Mouse (Mus musculus): Measurements from ENCODE around the gene Cnot1.
A peak's percentile ranks its signal among the peaks of the same experiment; 100 is the strongest.
"Not testable (repeated sequence)": the region's sequence is repeated elsewhere in the genome, so short reads cannot be mapped to it uniquely, and the experiment has no call there.

Cnot1 gene

DNA sequence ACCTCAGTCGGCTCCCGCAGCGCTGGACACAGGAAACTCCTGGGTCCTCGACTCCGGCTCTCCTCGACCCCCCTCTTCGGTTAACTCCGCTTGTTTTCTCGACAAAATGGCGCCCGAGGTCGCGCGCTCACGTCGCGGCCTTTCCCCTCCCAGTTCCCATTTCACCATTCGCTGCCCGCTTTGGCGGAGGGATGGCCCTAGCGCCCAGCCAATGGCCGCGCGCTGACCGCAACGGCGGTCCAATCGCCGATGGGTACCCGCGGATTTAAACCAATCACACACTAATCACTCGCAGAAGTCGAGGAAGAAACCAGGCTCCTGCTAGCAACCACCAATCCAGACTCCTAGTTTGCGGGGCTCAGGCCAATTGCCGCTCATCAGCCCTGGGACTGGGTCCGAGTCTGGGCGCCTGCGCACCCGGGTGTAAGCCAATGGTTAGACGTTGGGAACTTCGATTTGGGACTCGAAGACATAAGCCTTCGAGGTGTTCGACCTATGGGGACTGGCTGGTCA lies at the start of gene Cnot1:
Gene Cnot1, minus strand, starts transcription at position 134 of the 513 bp plus-strand sequence.
- DNase-seq: peak; percentile 100

GRCm38 (mm10) chr8:95854174-95854573 lies 46.9 kb upstream of the Cnot1 start:
- DNase-seq: no peak

- peak; percentile 99 for DNase-seq
These were observed 46.0 kb upstream of the Cnot1 start, which contains the start of gene Slc38a7 for GRCm38 (mm10) chr8:95853102-95853843. TSS of gene Slc38a7 (minus strand) at chr8:95853539.

DNA sequence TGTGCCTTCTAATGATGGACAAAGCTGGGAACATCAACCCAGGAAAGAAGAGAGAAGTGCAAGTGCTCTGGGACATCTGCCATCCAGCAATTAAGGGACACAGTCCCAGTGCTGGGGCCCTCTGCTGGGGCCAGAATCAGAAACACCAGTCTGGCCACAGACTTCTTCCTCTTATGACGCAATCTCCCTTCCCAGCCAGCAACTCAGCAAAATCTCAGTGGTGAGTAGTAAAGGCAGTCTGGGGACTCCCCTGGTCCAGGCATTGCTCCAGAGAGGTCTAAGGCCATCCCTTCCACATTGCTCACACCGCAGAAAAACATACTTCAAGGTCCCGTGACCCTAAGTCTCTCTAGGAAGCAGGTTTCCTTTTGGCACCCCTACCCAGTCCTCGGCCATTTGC lies 45.0 kb upstream of the Cnot1 start:
- peak; percentile 97 for DNase-seq

- no peak for DNase-seq
These were observed 43.1 kb upstream of the Cnot1 start for GRCm38 (mm10) chr8:95850326-95850725.

GRCm38 (mm10) chr8:95848734-95849464 lies 41.6 kb upstream of the Cnot1 start:
- DNase-seq: no peak

DNA sequence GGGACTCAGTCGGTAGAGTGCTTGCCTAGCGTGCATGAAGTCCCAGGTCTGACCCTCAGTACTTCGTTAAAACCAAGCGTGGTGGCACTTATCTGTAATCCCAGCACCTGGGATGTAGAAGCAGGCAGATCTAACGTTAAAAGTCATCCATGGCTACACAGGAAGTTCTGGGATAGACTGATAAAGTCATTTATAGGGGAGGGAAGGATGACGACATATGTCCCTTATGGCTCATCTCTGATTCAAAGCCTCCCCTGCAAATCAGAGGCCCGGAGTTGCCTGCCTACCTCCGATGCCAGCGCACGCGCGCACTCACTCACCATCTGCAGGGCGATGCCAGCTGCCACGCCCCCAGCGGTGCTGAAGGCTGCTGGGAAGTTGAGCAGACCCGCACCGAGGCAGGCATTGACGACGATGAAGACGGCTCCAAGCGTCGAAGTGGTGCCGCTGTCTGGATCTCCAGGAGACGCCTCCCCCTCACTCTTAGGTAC lies 40.8 kb upstream of the Cnot1 start:
- DNase-seq: no peak

GRCm38 (mm10) chr8:95845026-95845425 lies 37.8 kb upstream of the Cnot1 start:
- DNase-seq: no peak

GRCm38 (mm10) chr8:95843968-95844367 lies 36.7 kb upstream of the Cnot1 start:
- DNase-seq: no peak

DNA sequence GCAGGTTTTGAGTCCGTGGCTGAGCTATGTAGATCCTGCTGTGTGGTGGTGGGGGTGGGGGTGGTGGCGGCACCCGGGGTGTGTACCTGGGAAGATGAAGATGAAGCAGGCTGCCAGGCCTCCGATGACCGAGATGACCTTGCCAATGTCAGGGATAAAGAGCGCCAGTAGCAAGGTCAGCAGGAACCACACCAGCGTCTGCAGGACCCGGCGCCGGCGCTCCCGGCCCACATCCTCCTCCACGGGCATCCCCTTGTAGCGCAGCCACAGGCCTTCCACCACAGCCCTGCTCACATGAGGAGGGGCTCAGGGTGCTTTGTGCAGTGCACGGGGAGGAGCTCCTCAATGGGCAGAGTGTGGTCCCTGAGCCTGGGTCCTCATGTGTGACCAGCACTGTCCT lies 34.2 kb upstream of the Cnot1 start:
- DNase-seq: no peak

- peak; percentile 54 for DNase-seq
These were observed 32.0 kb upstream of the Cnot1 start for GRCm38 (mm10) chr8:95839289-95839688.

DNA sequence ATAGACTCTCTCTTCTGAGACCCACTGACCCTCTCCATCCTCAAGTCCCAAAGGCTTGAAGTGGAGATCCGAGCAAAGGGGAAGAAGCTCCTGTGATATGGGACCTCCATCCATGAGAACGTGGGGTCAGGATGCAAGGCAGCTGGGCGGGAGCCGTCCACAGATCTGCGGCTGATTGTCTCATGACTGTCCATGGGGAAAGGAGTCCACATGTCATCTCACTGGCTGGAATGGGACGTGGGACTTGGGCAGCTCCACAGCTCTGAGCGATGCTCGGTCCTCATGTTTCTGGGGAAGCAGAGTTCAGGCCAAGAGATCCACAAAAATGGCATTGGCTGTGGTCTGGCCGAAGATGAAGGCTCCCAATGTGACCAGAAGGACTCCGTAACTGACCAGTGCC lies 30.0 kb upstream of the Cnot1 start:
- DNase-seq: no peak

GRCm38 (mm10) chr8:95835891-95836290 lies 28.6 kb upstream of the Cnot1 start:
- peak; percentile 79 for DNase-seq

GRCm38 (mm10) chr8:95833435-95833984 lies 26.2 kb upstream of the Cnot1 start:
- peak; percentile 91 for DNase-seq

GRCm38 (mm10) chr8:95832603-95833434 lies 25.6 kb upstream of the Cnot1 start:
- peak; percentile 95 for DNase-seq

DNA sequence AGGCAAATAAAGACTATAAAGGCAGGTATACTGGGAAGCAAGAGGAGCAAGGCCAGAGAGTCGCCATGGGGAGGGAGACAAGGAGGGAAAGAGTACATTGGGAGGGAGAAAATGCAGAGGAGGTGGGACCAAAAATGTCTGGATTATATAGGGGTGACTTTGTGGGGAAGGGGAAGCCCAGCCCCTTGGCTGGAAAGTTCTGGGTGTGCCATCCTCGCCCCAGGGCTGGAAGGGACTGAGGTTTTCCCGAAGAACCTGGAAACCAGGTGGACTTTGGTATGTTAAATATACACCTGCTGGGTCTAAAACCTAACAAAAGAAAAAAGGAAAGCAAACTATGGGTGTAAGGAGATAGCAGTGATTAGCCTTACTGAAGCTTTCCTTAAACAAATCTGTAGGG lies 22.9 kb upstream of the Cnot1 start:
- no peak for DNase-seq

GRCm38 (mm10) chr8:95825162-95825561 lies 17.9 kb upstream of the Cnot1 start, which contains the start of gene Sap18b:
TSS of gene Sap18b (plus strand) at chr8:95825346.
- DNase-seq: not testable (repeated sequence)

DNA sequence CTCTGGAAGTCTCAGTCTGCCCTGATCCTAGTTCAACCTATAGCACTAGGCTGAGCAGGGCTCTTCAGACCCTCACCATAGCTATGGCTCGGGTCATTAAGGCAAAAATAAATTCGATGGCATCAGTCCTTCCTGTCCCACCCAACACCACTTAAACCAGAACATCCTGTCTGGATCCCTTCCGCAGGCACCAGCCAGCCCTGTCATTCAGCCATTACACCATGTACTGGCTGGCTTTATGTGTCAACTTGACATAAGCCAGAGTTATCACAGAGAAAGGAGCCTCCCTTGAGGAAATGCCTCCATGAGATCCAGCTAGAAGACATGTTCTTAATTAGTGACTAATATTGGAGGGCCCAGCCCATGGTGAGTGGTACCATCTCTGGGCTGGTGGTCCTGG lies 15.4 kb upstream of the Cnot1 start:
- peak; percentile 92 for DNase-seq

GRCm38 (mm10) chr8:95822096-95822495 lies 14.8 kb upstream of the Cnot1 start:
- no peak for DNase-seq

- DNase-seq: no peak
These were observed 14.0 kb upstream of the Cnot1 start for GRCm38 (mm10) chr8:95821266-95821665.

DNA sequence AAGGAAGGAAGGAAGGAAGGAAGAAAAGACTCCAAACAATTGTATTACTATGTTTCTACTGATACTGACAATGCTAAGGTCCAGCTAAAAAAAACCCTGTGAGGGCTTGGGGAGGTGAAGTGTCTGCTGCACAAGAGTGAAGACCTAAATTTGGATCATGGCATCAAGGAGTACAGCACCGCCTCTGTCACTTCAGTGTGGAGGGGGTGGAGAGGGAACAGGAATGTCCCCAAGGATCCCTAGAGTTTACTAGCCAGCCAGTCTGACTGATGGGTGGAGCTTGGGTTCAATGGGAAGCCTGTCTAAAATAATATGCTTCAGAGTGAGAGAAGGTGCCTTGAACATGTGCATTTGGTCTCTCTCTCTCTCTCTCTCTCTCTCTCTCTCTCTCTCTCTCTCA lies 10.9 kb upstream of the Cnot1 start:
- DNase-seq: peak; percentile 94

GRCm38 (mm10) chr8:95817597-95817996 lies 10.3 kb upstream of the Cnot1 start:
- DNase-seq: no peak
